Mouse (Mus musculus): ENCODE results near the gene Fam214a.

Fam214a gene

GRCm38 (mm10) chr9:74952756-74953247 is at the start of gene Fam214a:
TSS of gene Fam214a (plus strand) at chr9:74952884.
- DNase-seq (ENCODE audit: low spot score), result peak; percentile 95

- DNase-seq (ENCODE audit: low spot score), result peak; percentile 81
Observed at GRCm38 (mm10) chr9:74904866-74905508, 47.7 kb upstream of the Fam214a start.

GRCm38 (mm10) chr9:74906951-74907350 is 45.7 kb upstream of the Fam214a start:
- DNase-seq (ENCODE audit: low spot score), result peak; percentile 87

GRCm38 (mm10) chr9:74909245-74909644 is 43.4 kb upstream of the Fam214a start:
- DNase-seq (ENCODE audit: low spot score), result peak; percentile 43

- DNase-seq (ENCODE audit: low spot score), result no peak
Observed at GRCm38 (mm10) chr9:74910226-74910759, 42.4 kb upstream of the Fam214a start.

GRCm38 (mm10) chr9:74911430-74911829 is 41.3 kb upstream of the Fam214a start:
- DNase-seq (ENCODE audit: low spot score), result no peak

GRCm38 (mm10) chr9:74911919-74912318 is 40.8 kb upstream of the Fam214a start:
- no peak for DNase-seq (ENCODE audit: low spot score)

GRCm38 (mm10) chr9:74912619-74913376 is 39.9 kb upstream of the Fam214a start:
- DNase-seq (ENCODE audit: low spot score), result no peak

GRCm38 (mm10) chr9:74915611-74916010 is 37.1 kb upstream of the Fam214a start:
- DNase-seq (ENCODE audit: low spot score), result no peak

- DNase-seq (ENCODE audit: low spot score), result no peak
Observed at GRCm38 (mm10) chr9:74920450-74920849, 32.2 kb upstream of the Fam214a start.

- DNase-seq (ENCODE audit: low spot score), result no peak
Observed at GRCm38 (mm10) chr9:74921422-74921821, 31.3 kb upstream of the Fam214a start.

- no peak for DNase-seq (ENCODE audit: low spot score)
Observed at GRCm38 (mm10) chr9:74922884-74923283, 29.8 kb upstream of the Fam214a start.

- no peak for DNase-seq (ENCODE audit: low spot score)
Observed at GRCm38 (mm10) chr9:74923291-74923977, 29.2 kb upstream of the Fam214a start.

- DNase-seq (ENCODE audit: low spot score), result no peak
Observed at GRCm38 (mm10) chr9:74925220-74925769, 27.4 kb upstream of the Fam214a start.

GRCm38 (mm10) chr9:74929981-74930423 is 22.7 kb upstream of the Fam214a start:
- DNase-seq (ENCODE audit: low spot score), result no peak

GRCm38 (mm10) chr9:74930653-74931052 is 22.0 kb upstream of the Fam214a start:
- DNase-seq (ENCODE audit: low spot score), result no peak

GRCm38 (mm10) chr9:74935289-74935688 is 17.4 kb upstream of the Fam214a start:
- DNase-seq (ENCODE audit: low spot score), result no peak

- DNase-seq (ENCODE audit: low spot score), result no peak
Observed at GRCm38 (mm10) chr9:74937761-74938160, 14.9 kb upstream of the Fam214a start.

GRCm38 (mm10) chr9:74938670-74939534 is 13.8 kb upstream of the Fam214a start:
- DNase-seq (ENCODE audit: low spot score), result peak; percentile 47

- DNase-seq (ENCODE audit: low spot score), result no peak
Observed at GRCm38 (mm10) chr9:74946713-74947402, 5.8 kb upstream of the Fam214a start.
